Mouse (Mus musculus): ENCODE results near the gene Hoxb8. TPM values are rescaled to one million over a fixed set of nuclear protein-coding genes. Genes with fewer than 3 reads are reported as not detected.

The Hoxb8 gene
- total RNA-seq (2021): not detected
- long read RNA-seq, experiment 1: 0 reads
- long read RNA-seq, experiment 2: 0 reads

DNA sequence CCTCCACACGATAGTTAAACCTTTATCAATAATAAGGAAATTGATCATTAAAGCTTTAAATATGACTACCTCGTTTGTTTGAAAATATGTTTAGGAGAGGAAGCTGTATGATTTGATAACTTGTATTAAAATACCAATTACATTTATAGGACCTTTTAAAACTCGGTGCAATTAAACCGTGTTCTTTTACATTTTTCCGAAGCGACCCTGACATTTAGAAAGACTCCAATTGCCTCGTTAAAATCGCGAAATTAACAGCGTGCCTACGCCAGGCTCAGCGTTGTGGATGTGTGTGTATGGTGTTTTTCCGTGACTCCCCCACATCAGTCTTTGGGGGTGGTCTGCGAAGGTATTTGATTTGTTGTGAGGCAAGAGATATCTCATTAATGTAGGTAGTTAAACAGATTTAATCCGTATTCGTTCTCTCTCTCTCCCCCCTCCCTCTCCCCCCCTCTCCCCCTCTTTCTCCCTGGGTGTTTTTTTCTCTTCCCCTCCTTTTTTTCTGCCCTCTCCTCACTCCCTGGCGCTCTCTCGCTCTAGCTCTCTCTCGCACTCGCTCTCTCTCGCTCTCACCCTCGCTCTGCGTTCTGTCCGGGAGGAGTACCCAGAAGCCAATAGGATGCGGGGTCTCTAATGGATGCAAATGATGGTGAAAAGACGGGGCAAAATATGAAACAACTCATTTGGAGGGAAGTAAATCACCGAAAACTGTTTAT lies at the start of gene Hoxb8:
Gene Hoxb8, plus strand, starts transcription at position 51 of the 716 bp plus-strand sequence.
- intact Hi-C loops (cut with DNase I): no loop called here
- DNase-seq: no peak

GRCm38 (mm10) chr11:96234906-96235305 lies 46.8 kb upstream of the Hoxb8 start:
- DNase-seq: peak; percentile 55 to 73
- intact Hi-C loops (cut with DNase I): loop anchor here (1.0 kb wide), 2 partner anchors 90 to 142 kb away; no protein-coding TSS in a partner anchor

DNA sequence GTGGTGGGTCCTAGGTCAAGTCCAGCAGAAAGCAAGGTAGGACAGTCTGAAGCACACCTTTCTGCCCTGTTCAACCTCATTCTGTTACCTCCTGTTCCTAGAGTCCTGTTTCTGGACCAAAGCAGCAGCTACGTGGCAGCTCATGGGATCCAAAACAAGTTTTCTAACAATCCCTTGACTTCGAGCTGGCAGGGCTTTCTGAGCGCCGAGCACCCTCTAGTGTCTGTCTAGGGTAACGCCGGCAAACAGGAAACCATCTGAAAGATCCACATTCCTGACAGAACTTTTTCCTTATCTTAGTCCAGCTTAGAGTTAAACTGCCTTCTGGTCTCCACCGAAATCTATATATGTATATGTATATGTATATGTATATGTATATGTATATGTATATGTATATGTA lies 41.5 kb upstream of the Hoxb8 start:
- intact Hi-C loops (cut with DNase I): no loop called here
- DNase-seq: peak; percentile 46 to 67

DNA sequence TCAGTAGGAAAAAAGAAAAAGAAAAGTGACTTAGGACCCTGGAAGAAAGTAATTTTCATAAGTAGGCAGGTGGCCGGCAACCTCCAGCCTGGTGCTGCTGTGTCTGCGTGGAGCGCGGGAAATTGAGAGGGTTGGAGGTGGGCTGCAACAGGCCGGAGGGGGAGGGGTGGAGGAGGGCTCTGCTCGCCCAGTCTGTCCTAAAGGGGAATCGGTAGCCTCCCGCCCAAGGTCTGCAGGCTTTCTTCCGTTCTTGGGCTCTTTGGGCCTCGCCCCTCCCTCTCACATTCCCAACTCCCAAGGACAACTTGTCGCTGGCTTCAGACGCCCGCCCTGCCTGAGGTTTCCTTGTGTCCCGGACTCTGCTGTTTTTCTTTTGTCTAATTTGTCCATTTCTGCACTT lies 30.8 kb upstream of the Hoxb8 start:
- intact Hi-C loops (cut with DNase I): no loop called here
- no peak for DNase-seq

- intact Hi-C loops (cut with DNase I): no loop called here
- DNase-seq: no peak
These were observed 30.1 kb upstream of the Hoxb8 start for GRCm38 (mm10) chr11:96251480-96252031.

DNA sequence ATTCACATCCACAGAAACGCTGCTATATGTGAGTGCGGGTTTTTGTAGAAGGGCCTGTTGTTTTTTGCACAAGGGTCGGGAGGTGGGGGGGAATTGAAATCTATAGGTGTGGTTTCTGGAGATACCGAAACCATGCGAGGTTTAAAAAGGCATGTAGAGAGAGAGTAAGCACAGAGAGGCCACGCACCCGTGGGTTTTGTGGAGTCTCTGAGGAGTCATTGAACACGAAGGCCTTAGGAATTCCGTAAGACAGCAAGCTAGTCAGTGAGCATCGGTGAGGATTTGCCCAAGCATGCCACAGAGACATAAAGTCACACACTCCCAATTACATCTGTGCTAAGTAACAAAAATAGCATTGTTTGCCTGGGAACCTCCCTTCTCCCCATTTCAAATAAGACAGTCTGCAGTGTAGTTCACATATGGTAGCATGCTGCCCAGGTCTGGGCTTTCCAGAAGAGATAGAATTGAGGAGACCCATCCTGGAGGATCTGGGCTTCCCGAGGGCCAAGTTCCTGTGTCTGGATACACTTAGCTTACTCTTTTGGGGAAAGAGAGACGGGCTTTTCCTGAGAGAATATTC lies 29.1 kb upstream of the Hoxb8 start:
- intact Hi-C loops (cut with DNase I): no loop called here

GRCm38 (mm10) chr11:96254221-96254620 lies 27.5 kb upstream of the Hoxb8 start:
- DNase-seq: no peak
- intact Hi-C loops (cut with DNase I): no loop called here

More for the DNA sequence above, 29.1 kb upstream of the Hoxb8 start:
- DNase-seq: no peak

DNA sequence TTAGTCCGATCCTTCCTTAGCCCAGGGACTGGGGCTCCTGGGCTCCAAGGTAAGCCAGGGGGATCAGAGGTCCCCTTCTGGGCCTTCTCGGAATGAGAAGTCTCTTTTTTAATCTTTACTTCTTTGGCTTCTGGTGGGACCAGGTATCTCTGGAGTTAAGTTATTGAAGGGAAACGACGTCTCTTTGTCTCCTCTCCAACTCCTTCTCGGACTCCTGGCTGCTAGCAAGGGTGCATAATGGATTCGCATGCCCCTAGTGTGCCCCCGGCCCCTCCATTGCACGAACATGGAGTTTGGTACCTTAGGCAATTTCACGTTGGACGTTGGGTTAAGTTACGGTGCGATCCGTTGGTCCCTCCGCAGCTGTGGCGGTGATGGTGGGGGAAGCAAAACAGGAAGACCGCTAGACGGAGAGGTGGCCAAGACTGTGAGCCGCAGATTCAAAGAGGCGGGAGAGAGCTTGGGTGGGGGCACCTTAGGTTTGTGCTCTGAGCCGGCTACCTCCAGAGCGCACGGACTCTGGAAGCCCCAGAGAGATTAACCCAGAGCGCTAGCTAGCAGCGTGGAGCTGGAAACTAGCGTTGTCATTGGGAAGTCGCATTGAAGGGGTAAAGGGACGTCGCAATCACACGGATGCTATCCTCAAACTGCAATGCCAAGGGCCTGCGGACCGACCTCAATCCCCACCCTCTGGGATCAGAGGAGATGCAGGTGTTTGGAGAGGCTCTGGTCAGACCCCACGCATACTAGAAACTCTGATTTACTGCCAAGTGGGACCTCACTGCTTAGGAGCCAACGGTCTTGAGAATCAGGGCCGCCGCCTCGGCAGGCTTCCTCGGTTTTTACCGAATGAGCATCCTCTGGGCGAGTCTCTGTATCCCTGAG lies 26.4 kb upstream of the Hoxb8 start:
- intact Hi-C loops (cut with DNase I): no loop called here
- DNase-seq: no peak

DNA sequence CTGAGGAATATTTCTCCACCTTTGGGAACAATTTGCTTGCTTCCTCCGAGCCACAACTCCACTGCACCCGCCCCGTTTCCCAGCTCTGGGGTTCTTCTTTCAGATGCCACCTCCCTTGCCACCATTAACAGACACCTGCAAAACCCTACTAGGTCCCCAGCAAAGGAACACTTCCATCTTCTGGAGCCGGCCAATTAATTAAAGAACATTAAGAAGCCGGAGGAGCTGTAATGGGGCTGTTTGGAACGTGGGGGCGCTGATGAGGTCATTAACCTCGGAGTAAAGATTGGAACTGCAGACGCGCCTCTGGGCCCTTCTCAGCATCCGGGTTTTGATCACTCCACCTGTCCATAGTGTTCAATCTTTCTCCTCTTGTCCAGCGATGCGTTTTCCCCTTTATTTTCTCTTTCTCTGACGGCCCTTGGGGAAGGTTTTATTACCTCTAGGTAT lies 25.7 kb upstream of the Hoxb8 start:
- intact Hi-C loops (cut with DNase I): no loop called here
- no peak for DNase-seq

GRCm38 (mm10) chr11:96257141-96257540 lies 24.6 kb upstream of the Hoxb8 start:
- intact Hi-C loops (cut with DNase I): no loop called here
- no peak for DNase-seq

- intact Hi-C loops (cut with DNase I): no loop called here
- no peak for DNase-seq
These were observed 22.7 kb upstream of the Hoxb8 start for GRCm38 (mm10) chr11:96259038-96259437.

DNA sequence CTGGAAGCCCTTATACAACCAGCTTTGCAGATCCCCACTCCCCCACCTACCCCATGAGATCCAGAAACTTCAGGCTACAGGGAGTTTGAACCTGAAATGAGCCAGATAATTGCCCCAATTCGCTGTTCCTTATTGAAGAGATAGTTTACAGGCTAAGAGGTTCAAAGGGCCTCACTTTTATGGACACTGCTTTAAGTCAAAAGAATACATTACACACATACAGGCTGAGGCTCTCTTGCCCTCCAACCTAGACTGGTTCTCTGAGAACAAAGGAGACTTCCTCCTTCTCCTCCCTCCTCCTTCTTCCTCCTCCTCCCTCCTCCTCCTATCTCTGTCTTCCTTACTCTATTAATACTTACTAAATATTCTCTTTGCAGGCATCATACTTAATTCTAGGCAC lies 22.2 kb upstream of the Hoxb8 start:
- intact Hi-C loops (cut with DNase I): no loop called here
- DNase-seq: no peak

DNA sequence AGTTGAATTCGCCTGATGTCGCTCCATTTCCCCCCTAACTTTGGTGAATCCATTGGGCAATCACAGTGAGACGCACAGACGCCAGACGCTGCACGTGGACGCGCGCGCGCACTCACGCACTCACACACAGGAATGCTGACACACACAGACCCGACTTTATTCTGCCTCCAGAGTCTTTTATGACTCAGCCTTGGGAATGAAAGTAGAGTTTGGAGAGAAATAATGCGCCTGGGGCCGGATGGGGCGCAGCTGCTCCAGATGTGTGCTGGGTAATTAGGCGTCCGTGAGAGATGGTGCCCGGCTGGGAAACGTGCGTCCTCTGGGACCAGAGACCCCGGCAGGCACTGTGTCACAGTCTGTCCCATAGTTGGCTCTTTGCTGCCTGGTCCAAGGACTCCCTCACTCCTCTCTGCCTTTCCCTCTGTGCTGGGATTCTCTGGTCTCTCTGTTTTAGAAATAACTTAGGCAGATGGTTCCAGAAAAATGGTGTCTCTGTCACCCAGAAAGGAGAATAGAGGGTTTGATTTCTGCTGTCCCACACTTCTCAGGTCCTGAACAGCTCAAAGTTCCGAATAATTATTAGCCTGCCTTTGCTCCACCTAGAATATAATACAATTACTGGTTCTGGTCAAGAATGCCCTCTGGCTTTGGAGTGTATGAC lies 21.3 kb upstream of the Hoxb8 start:
- intact Hi-C loops (cut with DNase I): no loop called here
- DNase-seq: no peak

- intact Hi-C loops (cut with DNase I): no loop called here
- peak; percentile 63 to 76 for DNase-seq
These were observed 20.3 kb upstream of the Hoxb8 start for GRCm38 (mm10) chr11:96261323-96261890.

DNA sequence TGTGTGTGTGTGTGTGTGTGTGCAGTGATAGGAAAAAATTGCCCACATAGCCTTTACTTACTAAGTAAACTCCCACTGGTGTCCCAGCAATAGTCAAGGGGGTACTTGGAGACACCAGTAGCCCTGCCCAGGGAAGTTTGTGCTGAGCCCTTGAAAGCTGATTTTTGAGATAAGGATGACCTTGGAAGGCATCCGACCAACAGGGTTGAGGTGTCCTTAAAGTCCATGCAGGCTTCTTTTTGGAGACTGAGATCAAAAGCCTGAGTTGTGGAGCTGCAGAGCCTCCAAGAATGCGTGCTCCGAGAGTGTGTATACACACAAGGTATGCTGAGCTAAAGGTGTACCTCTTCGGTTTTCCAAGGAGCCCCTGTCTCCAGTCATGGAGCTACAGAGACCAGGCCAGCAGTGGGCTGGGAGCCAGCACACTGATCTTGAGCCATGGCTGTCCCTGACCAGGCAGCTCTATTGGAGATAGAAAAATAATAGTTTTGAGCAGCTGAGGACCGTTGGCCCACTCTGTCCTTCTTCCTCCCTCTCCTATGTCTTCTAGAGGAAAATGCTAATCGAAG lies 19.4 kb upstream of the Hoxb8 start:
- no peak for DNase-seq
- intact Hi-C loops (cut with DNase I): no loop called here

DNA sequence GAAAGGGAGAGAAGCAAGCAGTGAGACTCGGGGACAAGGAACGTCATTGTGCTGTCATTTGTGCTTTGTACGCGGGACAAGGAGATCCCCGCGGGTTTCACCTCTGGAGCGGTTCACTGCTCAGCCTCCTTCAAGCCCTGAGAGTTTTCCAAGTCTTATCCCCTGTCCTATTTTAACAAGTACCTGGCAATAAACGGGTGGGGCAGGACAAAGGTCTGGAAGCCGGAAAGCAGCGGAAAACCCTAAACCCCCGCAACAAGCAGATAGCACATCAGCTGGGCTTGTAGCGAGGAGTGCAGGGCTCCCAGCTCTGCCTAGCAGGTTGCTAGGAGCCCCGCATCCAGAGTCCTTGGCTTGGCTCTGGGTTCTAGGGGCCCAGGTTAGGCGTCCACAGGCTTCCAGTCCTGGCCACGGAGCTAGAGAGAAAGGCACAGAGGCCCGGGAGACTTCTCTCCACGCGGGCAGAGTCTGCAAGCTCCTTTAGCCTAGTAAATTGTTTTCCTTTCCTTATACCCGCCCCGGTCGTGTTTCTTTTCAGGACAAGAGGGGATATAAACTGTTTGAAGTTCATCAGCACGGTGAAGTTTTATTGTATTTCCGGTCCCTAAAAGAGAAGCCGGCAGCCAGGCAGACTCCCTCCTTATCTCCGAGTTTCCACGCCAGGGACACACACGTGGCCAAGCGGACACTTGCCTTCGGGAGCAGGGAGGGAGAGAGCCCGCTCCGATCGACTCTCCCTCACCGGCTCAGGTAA lies 17.9 kb upstream of the Hoxb8 start:
- intact Hi-C loops (cut with DNase I): no loop called here
- DNase-seq: no peak

- intact Hi-C loops (cut with DNase I): no loop called here
- DNase-seq: no peak
These were observed 17.2 kb upstream of the Hoxb8 start for GRCm38 (mm10) chr11:96264390-96265020.

DNA sequence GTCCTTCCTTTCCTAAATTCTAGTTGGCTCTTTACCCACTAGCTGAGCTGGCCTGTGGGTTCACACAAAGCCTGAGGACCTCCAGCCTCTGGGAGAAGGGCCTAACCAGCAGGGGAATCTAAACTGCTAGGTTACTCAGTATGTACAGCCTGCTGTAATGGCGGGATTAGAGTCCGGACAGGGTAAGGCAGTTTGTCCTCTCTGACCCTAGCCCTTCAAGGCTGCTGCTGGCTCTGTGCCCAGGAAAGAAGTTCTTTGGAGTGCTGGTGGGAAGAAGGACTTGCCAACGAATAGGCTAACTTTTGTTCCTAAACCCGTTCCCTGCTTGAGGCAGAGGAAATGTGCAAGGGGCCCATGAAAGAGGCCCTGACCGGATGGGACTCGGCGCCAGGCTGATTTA lies 15.8 kb upstream of the Hoxb8 start:
- DNase-seq: no peak
- intact Hi-C loops (cut with DNase I): no loop called here

Data from heart, postnatal 14 days (tissue).